Mouse (Mus musculus) embryonic facial prominence, embryonic 12.5 days (tissue): ENCODE results near the gene Gpr161. TPM values are rescaled to one million over a fixed set of nuclear protein-coding genes. Genes with fewer than 3 reads are reported as not detected.

Source experiments
- ATAC-seq: fragments of 200-750 bp; cut with Nextera tagmentation; 2 replicates; pipeline ENCODE4 v1.8.0; 2017; ENCODE audit not compliant: insufficient number of reproducible peaks, insufficient read depth, low FRiP score, low TSS enrichment
- H3K27ac ChIP-seq: fragments of 300-500 bp; sonication (generic); 2 replicates; pipeline ENCODE4 v1.5.1; 2016; ENCODE audit warnings: mild to moderate bottlenecking
- H3K27me3 ChIP-seq: fragments of 300-500 bp; sonication (generic); 2 replicates; pipeline ENCODE4 v1.6.1; 2016; ENCODE audit warnings: mild to moderate bottlenecking, moderate library complexity
- H3K36me3 ChIP-seq: fragments of 300-500 bp; sonication (generic); 2 replicates; pipeline ENCODE4 v1.6.1; 2016; ENCODE audit warnings: mild to moderate bottlenecking
- H3K4me1 ChIP-seq: fragments of 300-500 bp; sonication (generic); 2 replicates; pipeline ENCODE4 v1.6.1; 2016
- H3K4me2 ChIP-seq: fragments of 300-500 bp; sonication (generic); replicated peaks from 2 replicates; pipeline ENCODE4 v1.6.1; 2016; ENCODE audit warnings: mild to moderate bottlenecking, moderate library complexity
- H3K4me3 ChIP-seq: fragments of 300-500 bp; sonication (generic); 2 replicates; pipeline ENCODE4 v1.5.1; 2016; ENCODE audit warnings: mild to moderate bottlenecking
- H3K9ac ChIP-seq: fragments of 300-500 bp; sonication (generic); 2 replicates; pipeline ENCODE4 v1.6.1; 2016; ENCODE audit warnings: mild to moderate bottlenecking, moderate library complexity
- H3K9me3 ChIP-seq: fragments of 300-500 bp; sonication (generic); 2 replicates; pipeline ENCODE4 v1.6.1; 2016; ENCODE audit warnings: mild to moderate bottlenecking, moderate library complexity
- WGBS: fragments of 180-500 bp; shearing (Covaris S2); methylation state at CpG from one replicate; pipeline ENCODE4 v1.1.7; 2016; 5-methylcytosine and 5-hydroxymethylcytosine counted together
- polyA plus RNA-seq: library from polyadenylated mRNA; unstranded; fragments of >200 nt; fragmentation: Nextera tagmentation; extraction: Ambion mirVana; gene quantifications from 2 replicates; pipeline ENCODE4 v1.2.1, GENCODE M21; 2016

Gene Gpr161
- polyA plus RNA-seq, result 2.3 and 2.4 TPM in 2 replicates

DNA sequence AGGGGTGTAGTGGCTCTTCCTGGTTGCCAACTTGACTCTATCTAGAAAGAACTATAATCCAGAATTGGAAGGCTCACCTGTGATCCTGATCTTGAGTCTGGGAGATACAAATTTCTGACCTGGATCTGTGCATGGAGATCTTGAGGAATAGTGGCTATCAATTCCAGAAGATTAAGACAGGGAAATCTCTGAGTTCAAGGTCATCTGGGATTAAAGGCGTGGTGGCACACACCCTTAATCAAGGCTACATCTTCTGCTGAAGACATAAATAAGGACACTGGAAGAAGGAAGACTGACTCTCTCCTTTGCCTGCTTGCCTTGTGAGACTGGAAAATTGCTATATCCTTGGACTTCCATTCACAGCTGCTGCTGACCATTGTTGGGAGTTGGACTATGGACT lies at the start of gene Gpr161:
Gene Gpr161, plus strand, starts transcription at position 301 of the 400 bp plus-strand sequence.
- no peak within 1 kb of the TSS for H3K9ac ChIP-seq
- H3K9me3 ChIP-seq, result no peaks in the 10 kb centered on the region
- H3K4me1 ChIP-seq, result no peaks in the 10 kb centered on the region
- H3K4me3 ChIP-seq, result no peak within 1 kb of the TSS
- H3K4me2 ChIP-seq, result no peak within 1 kb of the TSS
- H3K27ac ChIP-seq, result no peak within 1 kb of the TSS
- WGBS, result 84% methylated on average over 1 of the region's 1 CpGs
- H3K36me3 ChIP-seq, result peaks cover 13% of the 10 kb centered on the region
- no peaks in the 10 kb centered on the region for H3K27me3 ChIP-seq
- no peak for ATAC-seq

DNA sequence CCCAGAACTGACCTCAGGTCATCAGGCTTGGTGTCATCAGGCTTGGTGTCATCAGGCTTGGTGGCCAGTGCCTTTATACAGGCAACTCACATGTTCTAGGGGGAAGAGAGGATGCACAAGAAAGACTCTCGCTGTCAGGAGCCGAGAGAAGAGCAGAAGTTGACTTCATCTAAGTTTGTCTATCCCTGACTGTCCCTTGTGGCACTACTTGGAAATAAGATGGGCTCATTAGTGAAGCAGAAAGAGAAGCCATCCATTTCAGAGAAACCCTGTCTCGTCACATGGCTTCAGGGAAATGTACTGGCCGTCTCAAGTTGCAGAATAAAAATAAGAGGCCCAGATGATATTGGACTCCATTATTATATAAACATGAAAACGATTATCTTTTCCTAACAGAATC lies 49.0 kb upstream of the Gpr161 start:
- Histone ChIP-seq H3K36me3 (no peaks in the 10 kb centered on the region), H3K4me3 (no peak overlapping the region), H3K4me1 (no peaks in the 10 kb centered on the region), H3K27me3 (no peaks in the 10 kb centered on the region), H3K4me2 (no peak overlapping the region), H3K9me3 (no peaks in the 10 kb centered on the region), H3K9ac (no peak overlapping the region), H3K27ac (no peak overlapping the region)
- ATAC-seq, result no peak
- WGBS, result 77% methylated on average over 5 of the region's 5 CpGs

DNA sequence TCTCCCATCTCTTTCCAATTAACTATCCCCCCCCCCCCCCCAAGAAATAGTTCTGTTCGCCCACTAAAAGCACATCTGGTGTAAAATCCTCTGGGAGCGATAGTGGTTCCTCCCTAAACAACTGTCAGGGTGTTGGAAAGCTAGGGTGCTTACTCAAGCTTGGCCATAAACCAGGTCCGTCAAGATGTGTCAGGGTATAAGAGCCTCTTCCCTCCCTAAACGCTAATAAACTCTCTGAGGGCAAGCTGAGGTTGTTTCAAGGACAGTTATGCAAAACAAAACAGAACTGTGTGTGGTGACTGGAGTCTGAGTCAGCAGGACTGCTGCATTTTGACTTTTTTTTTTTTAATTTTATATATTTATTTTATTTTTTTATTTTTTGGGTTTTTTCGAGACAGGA lies 48.5 kb upstream of the Gpr161 start:
- Histone ChIP-seq H3K27ac (no peak overlapping the region), H3K27me3 (no peaks in the 10 kb centered on the region), H3K4me3 (no peak overlapping the region), H3K4me1 (no peaks in the 10 kb centered on the region), H3K9me3 (no peaks in the 10 kb centered on the region), H3K9ac (no peak overlapping the region), H3K36me3 (no peaks in the 10 kb centered on the region), H3K4me2 (no peak overlapping the region)
- 77% methylated on average over 5 of the region's 5 CpGs for WGBS
- no peak for ATAC-seq

DNA sequence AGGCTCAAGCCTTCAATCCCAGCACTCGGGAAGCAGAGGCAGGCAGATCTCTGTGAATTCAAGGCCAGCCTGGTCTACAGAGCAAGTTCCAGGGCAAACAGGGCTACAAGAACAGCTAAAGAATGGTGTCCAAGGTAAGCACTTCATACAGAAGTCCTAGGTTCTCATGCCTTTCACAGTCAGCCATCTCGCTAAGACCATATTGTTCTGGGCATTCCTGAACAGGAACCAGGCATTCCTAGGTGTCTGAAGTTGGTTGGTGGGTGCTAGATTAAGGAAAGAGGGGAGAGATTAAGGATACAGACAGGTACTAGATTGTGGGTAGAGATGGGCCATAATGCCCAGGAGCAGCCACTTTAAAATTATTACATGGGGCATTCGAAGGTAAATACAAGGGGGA lies 47.8 kb upstream of the Gpr161 start:
- Histone ChIP-seq H3K9ac (no peak overlapping the region), H3K27ac (no peak overlapping the region), H3K36me3 (no peaks in the 10 kb centered on the region), H3K4me3 (no peak overlapping the region), H3K4me2 (no peak overlapping the region), H3K9me3 (no peaks in the 10 kb centered on the region), H3K4me1 (no peaks in the 10 kb centered on the region), H3K27me3 (no peaks in the 10 kb centered on the region)
- no peak for ATAC-seq
- WGBS, result 81% methylated on average over 3 of the region's 3 CpGs

DNA sequence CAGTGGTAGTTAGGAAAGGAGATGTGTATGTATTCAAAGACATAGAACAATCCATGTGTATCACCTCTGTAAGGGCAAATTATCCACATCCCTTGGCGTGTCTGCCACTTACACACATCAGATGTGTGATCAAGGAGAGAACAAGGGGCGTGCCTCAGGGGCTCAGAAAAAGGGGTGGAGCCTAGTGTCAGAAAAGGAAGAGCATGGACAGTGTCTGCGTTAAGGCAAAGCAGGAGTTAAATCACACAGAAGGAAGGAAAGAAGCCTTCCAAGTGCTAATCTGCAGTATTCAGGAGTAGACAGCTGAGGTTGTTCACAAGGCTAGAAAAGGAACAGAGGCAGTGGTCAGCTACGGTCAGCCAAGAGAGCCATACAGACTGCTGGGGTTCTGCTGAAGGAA lies 46.7 kb upstream of the Gpr161 start:
- no peak overlapping the region for H3K4me3 ChIP-seq
- H3K27ac ChIP-seq, result no peak overlapping the region
- H3K36me3 ChIP-seq, result no peaks in the 10 kb centered on the region
- no peak for ATAC-seq
- H3K4me1 ChIP-seq, result no peaks in the 10 kb centered on the region
- 63% methylated on average over 4 of the region's 4 CpGs for WGBS
- H3K9ac ChIP-seq, result no peak overlapping the region
- H3K27me3 ChIP-seq, result no peaks in the 10 kb centered on the region
- H3K4me2 ChIP-seq, result no peak overlapping the region
- no peaks in the 10 kb centered on the region for H3K9me3 ChIP-seq

DNA sequence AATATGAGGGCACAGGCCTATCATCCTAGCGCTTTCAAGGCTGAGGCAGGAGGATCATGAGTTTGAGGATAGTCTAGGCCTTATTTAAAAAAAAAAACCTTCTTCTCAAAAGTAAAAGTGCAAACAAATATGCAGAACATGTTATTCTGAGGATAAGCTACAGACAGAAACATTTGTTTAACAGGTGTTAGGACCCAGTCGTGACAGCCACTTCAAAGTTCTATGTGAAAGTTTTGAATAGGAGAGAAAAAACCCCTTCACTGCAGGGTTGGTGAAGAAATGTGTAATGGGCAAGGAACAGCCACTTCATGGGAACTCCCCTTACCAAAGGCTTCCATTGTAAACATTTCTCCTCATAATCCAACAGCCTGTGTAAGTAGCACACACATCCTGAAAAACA lies 45.0 kb upstream of the Gpr161 start:
- Histone ChIP-seq H3K4me3 (no peak overlapping the region), H3K9me3 (no peaks in the 10 kb centered on the region), H3K27ac (no peak overlapping the region), H3K36me3 (no peaks in the 10 kb centered on the region), H3K4me1 (no peaks in the 10 kb centered on the region), H3K9ac (no peak overlapping the region), H3K4me2 (no peak overlapping the region), H3K27me3 (no peaks in the 10 kb centered on the region)
- WGBS, result 85% methylated on average over 2 of the region's 2 CpGs
- no peak for ATAC-seq

DNA sequence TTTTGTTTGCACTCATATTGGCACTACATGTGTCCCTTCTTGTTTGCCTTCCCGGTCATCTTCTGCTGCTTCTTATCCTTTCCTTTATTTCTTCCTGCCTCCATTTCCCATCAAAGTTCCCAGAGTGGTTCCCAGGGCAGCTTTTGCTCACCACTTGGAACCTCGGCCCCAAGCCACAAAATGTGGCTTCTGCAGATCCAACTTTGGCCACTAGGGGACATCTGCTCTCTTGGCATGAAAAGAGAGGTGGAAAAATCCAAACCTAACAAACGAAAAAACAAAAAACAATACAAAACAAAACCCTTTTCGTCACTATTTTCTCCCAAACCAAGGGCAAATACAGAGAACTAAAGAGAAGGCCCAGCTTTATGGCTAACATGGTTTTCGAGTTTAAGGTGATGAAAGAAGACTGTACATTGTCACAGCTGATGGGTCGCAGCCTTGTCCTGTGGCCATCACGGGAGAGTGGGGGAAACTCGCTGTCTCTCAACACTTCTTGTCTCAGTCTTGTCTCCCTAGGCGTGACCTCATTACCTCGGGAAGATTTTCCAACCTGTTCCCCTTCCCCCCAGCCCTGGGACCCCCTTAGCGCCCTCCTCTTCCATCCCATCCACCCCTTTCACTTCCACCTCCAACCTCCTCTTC lies 43.4 kb upstream of the Gpr161 start:
- no peak overlapping the region for H3K4me2 ChIP-seq
- H3K36me3 ChIP-seq, result no peaks in the 10 kb centered on the region
- ATAC-seq, result no peak
- no peak overlapping the region for H3K9ac ChIP-seq
- no peak overlapping the region for H3K4me3 ChIP-seq
- no peaks in the 10 kb centered on the region for H3K9me3 ChIP-seq
- no peaks in the 10 kb centered on the region for H3K27me3 ChIP-seq
- WGBS, result 46% methylated on average over 11 of the region's 11 CpGs
- H3K27ac ChIP-seq, result no peak overlapping the region
- no peaks in the 10 kb centered on the region for H3K4me1 ChIP-seq

DNA sequence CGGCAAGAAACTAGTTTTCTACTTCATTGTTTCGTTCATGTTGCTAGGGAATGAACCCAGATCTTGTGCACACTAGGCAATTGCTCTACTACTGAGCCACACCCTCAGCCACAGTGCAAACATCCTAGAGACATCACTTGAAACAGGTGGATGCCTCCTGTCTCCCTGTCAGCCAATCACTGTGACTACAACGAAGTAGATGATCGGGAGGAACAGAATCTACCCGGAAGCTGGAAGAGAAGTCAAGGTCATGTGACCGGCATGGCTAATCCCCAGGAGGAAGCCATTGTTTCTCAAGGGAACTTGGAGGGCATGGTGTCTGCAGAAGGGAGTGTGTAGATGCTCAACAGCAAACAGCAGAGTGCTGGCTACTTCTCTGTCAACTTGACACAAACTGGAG lies 20.6 kb upstream of the Gpr161 start:
- Histone ChIP-seq H3K4me1 (0 out of 2 replicates have a peak, but pooled peaks cover under 1% of the 10 kb centered on the region), H3K4me2 (no peak overlapping the region), H3K9ac (no peak overlapping the region), H3K27ac (no peak overlapping the region), H3K9me3 (no peaks in the 10 kb centered on the region), H3K4me3 (no peak overlapping the region), H3K36me3 (no peaks in the 10 kb centered on the region), H3K27me3 (no peaks in the 10 kb centered on the region)
- 85% methylated on average over 6 of the region's 6 CpGs for WGBS
- ATAC-seq, result no peak

DNA sequence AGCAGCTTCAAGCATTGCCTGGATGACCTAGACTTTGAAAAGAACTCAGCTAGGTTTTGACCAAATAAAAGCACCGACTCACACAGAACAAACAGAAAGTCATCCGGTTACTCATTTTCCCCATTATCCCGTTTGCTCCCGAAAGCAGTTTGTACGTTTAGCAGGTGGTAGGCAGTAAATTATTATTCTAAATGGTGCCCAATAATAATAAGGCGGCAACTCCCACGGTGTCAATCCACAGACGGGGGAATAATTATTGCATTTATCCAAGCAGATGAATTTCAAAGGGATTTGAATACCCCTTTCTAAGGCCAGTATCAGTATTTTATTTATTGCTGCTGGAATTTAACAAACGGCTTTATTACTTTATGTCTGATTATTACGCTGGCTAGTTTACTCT lies 14.8 kb upstream of the Gpr161 start:
- Histone ChIP-seq H3K9ac (peak overlapping the region; percentile 88), H3K4me2 (peak overlapping the region; percentile 92), H3K4me1 (peaks cover 31% of the 10 kb centered on the region), H3K9me3 (no peaks in the 10 kb centered on the region), H3K36me3 (no peaks in the 10 kb centered on the region), H3K27ac (peak overlapping the region; percentile 95; the same call in 1 of the 2 replicates), H3K27me3 (no peaks in the 10 kb centered on the region), H3K4me3 (peak overlapping the region; percentile 77; the same call in 1 of the 2 replicates)
- whole genome bisulfite sequencing, result 56% methylated on average over 10 of the region's 10 CpGs
- no peak for ATAC-seq

DNA sequence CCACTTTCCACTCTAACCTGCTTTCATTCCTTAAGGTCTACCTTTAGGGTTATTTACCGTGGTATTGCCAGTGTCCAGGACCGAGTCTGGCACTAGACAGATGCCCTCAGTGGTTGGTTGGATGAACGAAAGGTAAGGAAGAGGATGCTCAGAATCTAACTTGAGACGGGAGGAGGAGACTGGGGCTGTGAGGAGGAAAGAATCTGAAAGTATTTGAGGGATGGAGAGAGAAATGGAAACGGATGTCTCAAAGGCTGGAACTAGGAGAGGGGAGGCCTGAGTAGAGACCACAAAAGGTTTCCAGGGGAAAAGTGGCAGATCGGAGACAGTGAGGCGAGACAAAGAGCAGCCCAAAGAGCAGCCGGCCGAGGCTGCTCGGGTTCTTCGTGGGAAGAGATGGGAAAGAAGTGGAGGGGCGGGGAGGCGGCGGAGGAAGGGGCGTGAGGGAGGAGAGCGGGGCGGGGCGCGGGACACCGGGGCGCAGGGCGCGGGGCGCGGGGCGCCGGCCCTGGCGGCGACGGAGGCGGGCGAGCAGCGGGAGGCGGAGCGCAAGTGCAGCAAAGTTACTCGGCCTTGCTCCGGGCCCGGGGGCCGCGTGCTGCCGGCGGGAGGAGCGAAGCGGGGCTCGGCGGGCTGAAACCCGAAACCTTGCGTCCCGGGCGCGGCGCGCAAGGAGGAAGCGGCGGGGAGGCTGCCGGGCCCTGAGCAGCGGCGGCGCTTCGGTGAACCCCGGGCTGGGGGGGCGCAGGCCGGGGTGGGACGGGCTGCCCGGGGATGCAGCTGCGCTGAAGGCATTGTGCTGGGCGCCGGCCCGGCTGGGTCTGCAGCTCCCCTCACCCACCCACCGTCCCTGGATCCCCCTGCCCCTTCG lies 14.0 kb upstream of the Gpr161 start:
- 1% methylated on average over 49 of the region's 71 CpGs for WGBS

DNA sequence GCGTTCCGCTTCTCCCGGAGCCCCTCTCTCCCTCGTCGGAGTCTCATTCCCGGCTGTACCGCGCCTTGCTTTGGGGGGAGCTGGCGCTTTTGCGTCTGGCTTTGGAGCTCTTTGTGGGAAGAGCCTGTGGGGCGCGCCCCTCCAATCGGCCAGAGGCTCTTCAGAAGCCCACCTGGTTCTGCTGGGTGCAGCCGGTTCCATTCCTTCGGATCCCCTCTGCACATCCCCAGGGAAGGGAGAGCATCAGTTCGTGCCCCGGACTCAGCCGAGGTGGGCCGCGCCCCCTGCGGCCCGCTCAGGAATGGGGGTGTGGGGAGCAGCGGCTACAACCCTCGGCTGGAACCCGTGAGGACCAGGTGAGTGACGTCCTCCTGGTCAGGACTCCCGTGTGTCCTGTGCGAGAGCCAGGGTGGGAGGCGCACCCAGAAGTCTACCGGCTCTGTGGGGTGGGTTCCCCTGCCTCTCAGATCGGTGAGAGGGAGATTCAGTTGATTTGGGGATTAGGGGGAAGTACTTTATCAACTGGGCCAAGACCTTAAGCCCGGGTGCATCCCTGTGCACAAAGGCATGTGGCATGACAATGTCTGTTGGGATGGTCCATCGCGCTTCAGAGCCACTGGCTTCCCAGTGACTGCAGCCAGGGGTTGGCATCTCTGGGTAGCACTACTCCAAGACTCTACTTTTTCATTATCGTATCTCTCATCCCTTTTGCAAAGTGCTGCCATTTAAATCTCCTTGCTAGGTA lies 13.2 kb upstream of the Gpr161 start:
- no peaks in the 10 kb centered on the region for H3K27me3 ChIP-seq
- peak overlapping the region; percentile 88 for H3K9ac ChIP-seq
- H3K4me3 ChIP-seq, result peak overlapping the region; percentile 77
- H3K9me3 ChIP-seq, result no peaks in the 10 kb centered on the region
- 2% methylated on average over 35 of the region's 35 CpGs for WGBS
- H3K27ac ChIP-seq, result peak overlapping the region; percentile 95
- no peaks in the 10 kb centered on the region for H3K36me3 ChIP-seq
- peak; percentile 59 for ATAC-seq
- peaks cover 31% of the 10 kb centered on the region for H3K4me1 ChIP-seq
- peak overlapping the region; percentile 92 for H3K4me2 ChIP-seq

More for the DNA sequence above, 14.0 kb upstream of the Gpr161 start:
- no peaks in the 10 kb centered on the region for H3K36me3 ChIP-seq
- peaks cover 31% of the 10 kb centered on the region for H3K4me1 ChIP-seq
- H3K27me3 ChIP-seq, result no peaks in the 10 kb centered on the region
- H3K4me3 ChIP-seq, result peak overlapping the region; percentile 77
- H3K9ac ChIP-seq, result peak overlapping the region; percentile 88
- peak overlapping the region; percentile 95 for H3K27ac ChIP-seq
- H3K9me3 ChIP-seq, result no peaks in the 10 kb centered on the region
- H3K4me2 ChIP-seq, result peak overlapping the region; percentile 92
- ATAC-seq, result peak; percentile 79
